Mouse (Mus musculus) gastrocnemius, postnatal 36 days (tissue): ENCODE measurements around the gene Ctbp2. TPM values are rescaled to one million over a fixed set of nuclear protein-coding genes. Genes with fewer than 3 reads are reported as not detected.

ENCODE experiments used
- DNase-seq, 2 experiments: peaks; one replicate each; pipeline ENCODE4 v3.0.0; 2022
- intact Hi-C: fragments of 180-260 bp; cut with DNase I; formaldehyde crosslinking; loops from one replicate; pipeline ENCODE4 v1.15.1; 2025
- total RNA-seq, 2 experiments: library from RNA; stranded (reverse); gene quantifications; 2 replicates each; pipeline ENCODE4 v1.2.3; 2021

Gene Ctbp2
- total RNA-seq, 2 experiments from 2014 or later = 15.1 to 15.9 TPM

- no peak for DNase-seq
- intact Hi-C loops = no loop called here
Observed at GRCm38 (mm10) chr7:133015416-133016070, 108.6 kb downstream of the Ctbp2 start.

GRCm38 (mm10) chr7:133014631-133015030 is 109.5 kb downstream of the Ctbp2 start:
- intact Hi-C loops = no loop called here
- DNase-seq = no peak

GRCm38 (mm10) chr7:133013923-133014322 is 110.2 kb downstream of the Ctbp2 start:
- intact Hi-C loops = no loop called here
- DNase-seq = no peak

- DNase-seq = no peak
- intact Hi-C loops = no loop called here
Observed at GRCm38 (mm10) chr7:133012637-133013366, 111.4 kb downstream of the Ctbp2 start.

GRCm38 (mm10) chr7:133011611-133012010 is 112.5 kb downstream of the Ctbp2 start:
- no peak for DNase-seq
- intact Hi-C loops = no loop called here

- intact Hi-C loops = no loop called here
- DNase-seq = no peak
Observed at GRCm38 (mm10) chr7:133011191-133011590, 113.0 kb downstream of the Ctbp2 start.

- intact Hi-C loops = no loop called here
- no peak for DNase-seq
Observed at GRCm38 (mm10) chr7:133010477-133010876, 113.7 kb downstream of the Ctbp2 start.

GRCm38 (mm10) chr7:133009676-133010075 is 114.5 kb downstream of the Ctbp2 start:
- intact Hi-C loops = loop anchor here (10.0 kb wide), 1 partner anchor 195 kb away; the partner anchor contains the start of gene Fam53b
- DNase-seq = no peak

- intact Hi-C loops = loop anchor here (10.0 kb wide), 1 partner anchor 194 kb away; the partner anchor contains the start of gene Fam53b
- DNase-seq = no peak
Observed at GRCm38 (mm10) chr7:133008663-133009062, 115.5 kb downstream of the Ctbp2 start.

- no peak for DNase-seq
- intact Hi-C loops = loop anchor here (10.0 kb wide), 1 partner anchor 193 kb away; the partner anchor contains the start of gene Fam53b
Observed at GRCm38 (mm10) chr7:133007343-133007742, 116.8 kb downstream of the Ctbp2 start.

GRCm38 (mm10) chr7:133005772-133006171 is 118.4 kb downstream of the Ctbp2 start:
- intact Hi-C loops = loop anchor here (10.0 kb wide), 1 partner anchor 191 kb away; the partner anchor contains the start of gene Fam53b
- peak in 1 of 2 experiments; percentile 11 for DNase-seq

GRCm38 (mm10) chr7:133003421-133003820 is 120.7 kb downstream of the Ctbp2 start:
- intact Hi-C loops = loop anchor here (5.0 to 10.0 kb wide), 2 partner anchors 189 to 346 kb away; partner anchors contain the start of gene Fam53b
- DNase-seq = peak; percentile 74 to 83

GRCm38 (mm10) chr7:133002271-133002670 is 121.9 kb downstream of the Ctbp2 start:
- no peak for DNase-seq
- intact Hi-C loops = loop anchor here (5.0 to 10.0 kb wide), 2 partner anchors 187 to 345 kb away; partner anchors contain the start of gene Fam53b

- intact Hi-C loops = loop anchor here (5.0 to 10.0 kb wide), 2 partner anchors 187 to 344 kb away; partner anchors contain the start of gene Fam53b
- peak in 1 of 2 experiments; percentile 5 for DNase-seq
Observed at GRCm38 (mm10) chr7:133001388-133001787, 122.8 kb downstream of the Ctbp2 start.

GRCm38 (mm10) chr7:132999061-132999460 is 125.1 kb downstream of the Ctbp2 start:
- intact Hi-C loops = loop anchor here (5.0 kb wide), 2 partner anchors 67 to 142 kb away; partner anchors contain the start of genes Abraxas2 and Zranb1
- no peak for DNase-seq

GRCm38 (mm10) chr7:132998639-132999038 is 125.5 kb downstream of the Ctbp2 start:
- intact Hi-C loops = loop anchor here (5.0 kb wide), 2 partner anchors 66 to 141 kb away; partner anchors contain the start of genes Abraxas2 and Zranb1
- DNase-seq = no peak

GRCm38 (mm10) chr7:132996391-132996790 is 127.8 kb downstream of the Ctbp2 start:
- intact Hi-C loops = loop anchor here (5.0 kb wide), 2 partner anchors 64 to 139 kb away; partner anchors contain the start of genes Abraxas2 and Zranb1
- no peak for DNase-seq

GRCm38 (mm10) chr7:132994628-132995191 is 129.4 kb downstream of the Ctbp2 start:
- no peak for DNase-seq
- intact Hi-C loops = loop anchor here (5.0 kb wide), 3 partner anchors 47 to 137 kb away; partner anchors contain the start of genes Abraxas2 and Zranb1

GRCm38 (mm10) chr7:132994120-132994519 is 130.0 kb downstream of the Ctbp2 start:
- intact Hi-C loops = loop anchor here (5.0 kb wide), 1 partner anchor 47 kb away; no protein-coding TSS in a partner anchor
- no peak for DNase-seq

GRCm38 (mm10) chr7:132992967-132993615 is 131.1 kb downstream of the Ctbp2 start:
- intact Hi-C loops = loop anchor here (5.0 kb wide), 1 partner anchor 46 kb away; no protein-coding TSS in a partner anchor
- no peak for DNase-seq
